Mouse (Mus musculus) hindbrain, embryonic 14.5 days (tissue): ENCODE results near the gene Adipor1. TPM values are rescaled to one million over a fixed set of nuclear protein-coding genes. Genes with fewer than 3 reads are reported as not detected.

Experiments
- ATAC-seq: fragments of 200-750 bp; cut with Nextera tagmentation; 2 replicates; pipeline ENCODE4 v1.8.0; 2017; ENCODE audit warnings: moderate number of reproducible peaks, mild to moderate bottlenecking, moderate TSS enrichment, moderate library complexity; ENCODE audit not compliant: low FRiP score
- DNase-seq: peaks from one replicate; pipeline ENCODE4 v3.0.0-alpha.2; 2015; ENCODE audit warnings: low spot score
- H3K27ac ChIP-seq: fragments of 300-500 bp; sonication (generic); 2 replicates; pipeline ENCODE4 v1.5.1; 2014; ENCODE audit warnings: mild to moderate bottlenecking, moderate library complexity
- H3K27me3 ChIP-seq: fragments of 300-500 bp; sonication (generic); 2 replicates; pipeline ENCODE4 v1.6.1; 2014; ENCODE audit warnings: mild to moderate bottlenecking, low read length, mixed read lengths; ENCODE audit not compliant: control insufficient read depth, insufficient read depth
- H3K36me3 ChIP-seq: fragments of 300-500 bp; sonication (generic); replicated peaks from 2 replicates; pipeline ENCODE4 v1.6.1; 2014; ENCODE audit not compliant: control insufficient read depth, insufficient read depth
- H3K4me1 ChIP-seq: fragments of 300-500 bp; sonication (generic); replicated peaks from 2 replicates; pipeline ENCODE4 v1.6.1; 2014; ENCODE audit warnings: antibody characterized with exemption, low read length, mixed read lengths; ENCODE audit not compliant: control insufficient read depth, insufficient read depth
- H3K4me2 ChIP-seq: fragments of 300-500 bp; sonication (generic); replicated peaks from 2 replicates; pipeline ENCODE4 v1.6.1; 2014; ENCODE audit warnings: mild to moderate bottlenecking, moderate library complexity
- H3K4me3 ChIP-seq: fragments of 300-500 bp; sonication (generic); replicated peaks from 2 replicates; pipeline ENCODE4 v1.5.1; 2014; ENCODE audit warnings: mild to moderate bottlenecking, low read length
- H3K9ac ChIP-seq: fragments of 300-500 bp; sonication (generic); 2 replicates; pipeline ENCODE4 v1.6.1; 2014
- H3K9me3 ChIP-seq: fragments of 300-500 bp; sonication (generic); 2 replicates; pipeline ENCODE4 v1.6.1; 2016; ENCODE audit warnings: low read length; ENCODE audit not compliant: control insufficient read depth
- WGBS: fragments of 180-500 bp; shearing (Covaris S2); extraction: QIAGEN DNeasy Blood & Tissue Kit; methylation state at CpG from one replicate; pipeline ENCODE4 v1.1.7; 2014; 5-methylcytosine and 5-hydroxymethylcytosine counted together
- polyA plus RNA-seq: library from polyadenylated mRNA; unstranded; fragments of >200 nt; fragmentation: Nextera tagmentation; extraction: Ambion mirVana; gene quantifications from 2 replicates; pipeline ENCODE4 v1.2.1, GENCODE M21; 2014

The Adipor1 gene
- polyA plus RNA-seq, 1 experiment from 2014 or later: 80.3 TPM

DNA sequence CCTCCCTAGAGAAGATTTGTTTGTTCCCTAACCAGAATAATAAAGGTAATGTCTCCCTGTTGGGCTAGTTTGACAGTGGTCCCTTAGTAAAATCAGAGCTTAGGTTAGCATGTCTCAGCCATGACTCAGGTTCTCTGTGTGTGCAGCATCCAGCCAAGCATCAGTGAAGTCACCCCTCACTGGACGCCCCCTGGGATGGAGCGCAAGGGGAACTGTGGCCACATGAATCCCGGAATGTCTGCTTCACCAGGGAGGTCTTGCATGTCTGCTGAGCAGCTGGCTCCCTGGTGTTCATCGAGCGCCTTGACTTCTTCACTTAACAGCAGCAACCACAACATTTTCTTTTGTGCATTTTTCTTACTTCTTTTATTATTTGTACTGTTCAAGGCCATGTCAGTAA is 21.4 kb upstream of the Adipor1 start:
- no peaks in the 10 kb centered on the region for H3K9me3 ChIP-seq
- H3K27me3 ChIP-seq: no peaks in the 10 kb centered on the region
- WGBS: 60% methylated on average over 5 of the region's 5 CpGs
- ATAC-seq (no peak), DNase-seq (no peak)
- no peaks in the 10 kb centered on the region for H3K36me3 ChIP-seq
- no peak overlapping the region for H3K27ac ChIP-seq
- H3K4me2 ChIP-seq: no peak overlapping the region
- no peak overlapping the region for H3K4me3 ChIP-seq
- no peaks in the 10 kb centered on the region for H3K4me1 ChIP-seq
- H3K9ac ChIP-seq: no peak overlapping the region

GRCm38 (mm10) chr1:134398210-134398609 is 17.0 kb upstream of the Adipor1 start:
- WGBS: 89% methylated on average over 12 of the region's 12 CpGs
- H3K36me3 ChIP-seq: no peaks in the 10 kb centered on the region
- H3K4me3 ChIP-seq: no peak overlapping the region
- ATAC-seq (no peak), DNase-seq (no peak)
- H3K9me3 ChIP-seq: no peaks in the 10 kb centered on the region
- H3K27ac ChIP-seq: no peak overlapping the region
- H3K4me1 ChIP-seq: no peaks in the 10 kb centered on the region
- H3K4me2 ChIP-seq: no peak overlapping the region
- H3K27me3 ChIP-seq: no peaks in the 10 kb centered on the region
- no peak overlapping the region for H3K9ac ChIP-seq

- Histone ChIP-seq H3K9me3 (no peaks in the 10 kb centered on the region), H3K4me3 (no peak overlapping the region), H3K27me3 (no peaks in the 10 kb centered on the region), H3K4me2 (no peak overlapping the region), H3K27ac (no peak overlapping the region), H3K9ac (no peak overlapping the region), H3K36me3 (no peaks in the 10 kb centered on the region), H3K4me1 (no peaks in the 10 kb centered on the region)
- 58% methylated on average over 5 of the region's 5 CpGs for WGBS
- DNase-seq: no peak
- no peak for ATAC-seq
Observed at GRCm38 (mm10) chr1:134399735-134400134, 15.4 kb upstream of the Adipor1 start.

GRCm38 (mm10) chr1:134405509-134406413 is 9.4 kb upstream of the Adipor1 start, which contains the start of gene Cyb5r1:
Gene Cyb5r1, plus strand, starts transcription at chr1:134405559.
- peak; percentile 62 for DNase-seq
- H3K4me2 ChIP-seq: peak within 1 kb of the TSS; percentile 83
- no peak within 1 kb of the TSS; the same call in 1 of the 2 replicates for H3K27ac ChIP-seq
- peak; percentile 92 for ATAC-seq
- H3K4me1 ChIP-seq: 0 out of 2 replicates have a peak, but pooled peaks cover 4% of the 10 kb centered on the region
- peak within 1 kb of the TSS; percentile 69 for H3K9ac ChIP-seq
- no peaks in the 10 kb centered on the region for H3K9me3 ChIP-seq
- WGBS: 1% methylated on average over 41 of the region's 43 CpGs
- peak within 1 kb of the TSS; percentile 58 for H3K4me3 ChIP-seq
- peaks cover 6% of the 10 kb centered on the region; the same call in 1 of the 2 replicates for H3K36me3 ChIP-seq
- H3K27me3 ChIP-seq: no peaks in the 10 kb centered on the region

DNA sequence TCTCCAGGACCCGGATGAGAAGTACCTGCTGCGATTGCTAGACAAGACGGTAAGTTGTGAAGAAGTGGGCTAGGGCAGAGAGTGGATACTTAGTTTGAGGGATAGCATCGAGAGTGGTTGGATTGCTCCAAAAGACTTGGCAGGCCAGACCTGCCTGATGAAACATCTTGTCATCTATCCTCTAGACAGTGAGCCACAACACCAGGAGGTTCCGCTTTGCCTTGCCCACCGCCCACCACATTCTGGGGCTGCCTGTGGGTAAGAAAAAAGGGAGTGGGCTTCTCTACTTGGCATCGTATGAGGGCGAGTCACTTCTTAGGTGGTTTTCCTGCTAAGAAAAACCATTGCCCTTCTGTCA is 8.8 kb upstream of the Adipor1 start:
- no peak overlapping the region for H3K27ac ChIP-seq
- no peaks in the 10 kb centered on the region for H3K9me3 ChIP-seq
- WGBS: 37% methylated on average over 8 of the region's 8 CpGs
- no peak for ATAC-seq
- peak overlapping the region; percentile 58 for H3K4me3 ChIP-seq
- peak overlapping the region; percentile 83 for H3K4me2 ChIP-seq
- H3K4me1 ChIP-seq: 0 out of 2 replicates have a peak, but pooled peaks cover 4% of the 10 kb centered on the region
- H3K27me3 ChIP-seq: no peaks in the 10 kb centered on the region
- peaks cover 6% of the 10 kb centered on the region; the same call in 1 of the 2 replicates for H3K36me3 ChIP-seq
- no peak for DNase-seq
- peak overlapping the region; percentile 69 for H3K9ac ChIP-seq

GRCm38 (mm10) chr1:134408080-134408479 is 7.1 kb upstream of the Adipor1 start:
- DNase-seq: no peak
- Histone ChIP-seq H3K27me3 (no peaks in the 10 kb centered on the region), H3K4me1 (0 out of 2 replicates have a peak, but pooled peaks cover 4% of the 10 kb centered on the region), H3K36me3 (peaks cover 6% of the 10 kb centered on the region; the same call in 1 of the 2 replicates), H3K9me3 (no peaks in the 10 kb centered on the region), H3K27ac (no peak overlapping the region), H3K9ac (no peak overlapping the region), H3K4me3 (no peak overlapping the region), H3K4me2 (no peak overlapping the region)
- no peak for ATAC-seq
- 72% methylated on average over 8 of the region's 8 CpGs for WGBS

DNA sequence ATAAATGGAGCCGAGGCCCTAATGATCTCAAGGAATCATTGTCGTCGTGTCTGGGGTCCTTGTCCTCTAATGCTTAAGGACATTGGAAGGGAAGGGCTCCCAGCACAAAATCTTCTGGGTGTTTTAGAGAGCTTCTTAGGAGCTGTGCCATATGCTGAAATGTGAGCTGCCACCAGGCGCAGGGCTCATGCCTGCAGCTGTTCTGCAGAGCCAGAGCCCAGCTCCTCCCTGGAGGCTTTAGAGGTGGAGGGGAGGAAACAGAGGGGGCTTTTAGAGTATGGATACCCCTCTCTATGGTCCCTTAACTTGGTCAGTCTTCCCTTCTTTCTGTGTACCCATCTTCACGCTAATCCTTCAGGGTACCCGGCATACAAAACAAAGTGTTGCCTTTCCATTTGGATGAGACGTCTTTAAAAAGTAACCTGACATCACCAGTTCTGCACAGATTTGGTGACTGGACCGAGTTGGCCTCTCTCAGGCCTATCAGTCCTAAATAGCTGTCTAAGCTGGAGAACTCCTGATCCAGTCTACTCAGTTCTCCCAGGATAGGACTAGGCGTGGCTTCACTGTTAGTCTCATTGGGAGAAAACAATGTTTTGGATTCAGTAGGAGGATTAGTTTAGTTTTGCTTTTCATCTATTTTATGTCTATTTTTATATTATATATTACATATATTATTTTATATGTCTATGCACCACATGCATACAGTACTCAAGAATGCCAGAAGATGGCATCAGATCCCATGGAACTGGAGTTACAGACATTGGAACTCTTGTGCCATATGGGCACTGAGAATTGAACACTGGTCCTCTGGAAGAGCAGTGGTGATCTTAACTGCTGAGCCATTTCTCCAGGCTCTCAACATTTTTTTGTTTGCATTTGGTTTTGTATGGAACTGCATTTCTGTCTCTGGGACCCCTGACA is 3.2 kb upstream of the Adipor1 start:
- no peak for DNase-seq

DNA sequence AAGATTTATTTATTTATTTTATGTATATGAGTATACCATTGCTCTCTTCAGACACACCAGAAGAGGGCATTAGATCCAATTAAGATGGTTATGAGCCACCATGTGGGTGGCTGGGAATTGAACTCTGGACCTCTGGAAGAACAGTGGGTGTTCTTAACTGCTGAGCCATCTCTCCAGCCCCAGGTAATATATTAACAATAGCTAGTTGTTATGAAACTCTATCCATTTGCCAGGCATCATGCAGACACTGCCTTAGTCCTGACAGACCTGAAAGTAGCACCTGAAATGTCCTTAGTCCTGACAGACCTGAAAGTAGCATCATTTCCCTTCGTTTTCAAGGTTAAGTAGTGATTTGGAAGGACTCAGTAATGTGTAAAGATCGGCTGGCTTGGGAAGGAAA is 1.1 kb upstream of the Adipor1 start:
- H3K4me1 ChIP-seq: peaks cover 24% of the 10 kb centered on the region
- WGBS: 58% methylated on average over 2 of the region's 2 CpGs
- peak overlapping the region; percentile 62; the same call in 1 of the 2 replicates for H3K4me2 ChIP-seq
- H3K36me3 ChIP-seq: peaks cover 6% of the 10 kb centered on the region; the same call in 1 of the 2 replicates
- H3K27ac ChIP-seq: no peak overlapping the region
- H3K4me3 ChIP-seq: no peak overlapping the region
- H3K9ac ChIP-seq: 0 out of 2 replicates have a peak overlapping the region, but pooled peaks have one; percentile 46
- H3K27me3 ChIP-seq: no peaks in the 10 kb centered on the region
- no peaks in the 10 kb centered on the region for H3K9me3 ChIP-seq
- ATAC-seq (no peak), DNase-seq (no peak)

More for the DNA sequence above, 3.2 kb upstream of the Adipor1 start:
- H3K4me3 ChIP-seq: no peak overlapping the region
- H3K27ac ChIP-seq: no peak overlapping the region
- peaks cover 6% of the 10 kb centered on the region; the same call in 1 of the 2 replicates for H3K36me3 ChIP-seq
- peaks cover 18% of the 10 kb centered on the region for H3K4me1 ChIP-seq
- no peak overlapping the region for H3K9ac ChIP-seq
- no peaks in the 10 kb centered on the region for H3K9me3 ChIP-seq
- H3K4me2 ChIP-seq: no peak overlapping the region
- ATAC-seq: no peak
- WGBS: 92% methylated on average over 9 of the region's 9 CpGs
- no peaks in the 10 kb centered on the region for H3K27me3 ChIP-seq
